Mouse (Mus musculus) brain, embryonic 14.5 days (tissue): ENCODE results near the gene Ubxn6. TPM values are rescaled to one million over a fixed set of nuclear protein-coding genes. Genes with fewer than 3 reads are reported as not detected.

Experiments used
- DNase-seq: peaks from one replicate; pipeline ENCODE4 v3.0.0-alpha.2; 2011; ENCODE audit warnings: low read depth
- CTCF ChIP-seq: fragments of 200-500 bp; IDR thresholded peaks from 2 replicates; pipeline ENCODE4 v1.5.1; 2012; ENCODE audit warnings: inconsistent platforms, mild to moderate bottlenecking, moderate library complexity, borderline replicate concordance; ENCODE audit not compliant: insufficient read depth, insufficient read length; ENCODE audit errors: extremely low read depth
- POLR2A ChIP-seq: fragments of 200-500 bp; IDR thresholded peaks from 2 replicates; pipeline ENCODE4 v1.6.1; 2012; ENCODE audit warnings: mild to moderate bottlenecking, inconsistent platforms, borderline replicate concordance; ENCODE audit not compliant: poor library complexity, insufficient read depth, insufficient read length, severe bottlenecking; ENCODE audit errors: extremely low read depth
- polyA plus RNA-seq: library from polyadenylated mRNA; depleted of rRNA; stranded (reverse); fragments of >200 nt; gene quantifications from 2 replicates; pipeline ENCODE4 v1.2.3, GENCODE M21; 2012; rRNA removed

Ubxn6 gene
- polyA plus RNA-seq, result 110 and 135 TPM in 2 replicates

DNA sequence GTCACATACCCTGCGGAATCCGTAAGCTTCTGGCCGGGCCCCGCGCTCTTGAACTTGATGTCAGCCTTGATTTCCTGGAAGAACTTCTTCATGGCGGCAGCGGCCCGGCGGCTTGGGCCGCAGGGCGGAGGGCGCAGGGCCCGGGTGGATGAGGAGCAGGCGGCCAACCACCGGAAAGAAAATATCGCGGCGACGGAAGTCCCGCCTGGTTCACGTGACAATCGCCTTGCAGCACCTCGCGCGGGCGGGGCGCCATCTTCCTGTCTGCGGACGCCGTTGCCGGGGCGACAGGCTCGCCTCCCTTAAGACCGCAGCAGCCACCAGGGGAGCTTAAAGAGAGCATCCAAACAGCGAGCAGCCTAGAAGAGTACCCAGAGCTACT lies at the start of gene Ubxn6:
Gene Ubxn6 (minus strand): TSS at position 202 of the 382 bp plus-strand sequence.
- TF ChIP-seq CTCF (peak; percentile 41; the same call in 1 of the 2 replicates), POLR2A (peak; percentile 51; the same call in 1 of the 2 replicates)
- DNase-seq, result peak; percentile 99

DNA sequence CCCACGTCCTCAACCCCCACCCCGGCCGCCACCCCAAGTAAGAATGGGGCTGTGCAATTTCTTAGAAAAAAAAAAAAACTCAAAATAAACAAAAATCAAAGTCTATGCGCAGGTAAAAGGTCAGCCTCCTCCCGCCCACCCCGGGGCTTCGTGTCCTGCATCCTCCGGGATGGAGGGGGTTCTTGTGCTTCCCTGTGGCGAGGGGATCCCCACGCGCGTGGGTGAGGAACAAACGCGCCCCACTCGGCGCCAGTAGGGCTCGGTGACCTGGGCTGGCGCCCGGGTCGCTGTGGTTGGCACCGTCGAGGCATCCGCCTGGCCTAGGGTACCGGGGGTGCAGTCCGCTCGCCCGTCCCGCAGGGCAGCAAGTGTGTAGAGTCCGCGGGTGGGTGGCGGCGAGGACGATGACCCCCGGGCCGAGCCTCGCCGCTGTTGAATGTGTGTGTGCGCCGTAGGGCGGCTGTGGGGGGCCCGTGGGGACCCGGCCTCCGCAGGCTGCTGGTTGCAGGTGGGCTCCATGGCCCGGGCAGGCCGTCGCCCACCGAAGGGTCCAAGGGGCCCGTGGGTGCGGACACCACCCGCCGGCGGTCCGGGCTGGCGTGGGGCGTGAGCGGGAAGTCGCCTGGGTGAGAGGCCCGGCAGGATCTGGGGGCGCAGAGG lies 49.0 kb upstream of the Ubxn6 start:
- no peak for TF ChIP-seq CTCF
- TF ChIP-seq POLR2A, result no peak
- DNase-seq, result no peak

DNA sequence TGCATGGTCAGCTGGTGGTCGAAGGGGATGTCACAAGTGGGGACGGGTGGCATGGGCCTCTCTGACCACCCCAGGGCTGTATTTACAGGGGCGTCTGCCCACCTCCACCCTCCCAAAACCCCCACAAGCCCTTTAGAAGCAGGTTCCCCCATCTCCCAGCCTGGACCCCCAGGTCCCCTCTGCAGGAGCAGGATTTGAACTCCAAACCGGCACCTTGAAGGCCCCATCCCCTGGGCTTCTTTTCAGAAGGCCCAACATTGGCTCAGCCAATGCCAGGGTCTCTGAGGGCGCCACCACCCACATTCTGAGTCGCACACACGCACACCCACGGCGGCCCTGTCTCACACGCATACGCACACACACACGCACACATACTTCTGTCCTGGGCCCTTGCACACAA lies 48.3 kb upstream of the Ubxn6 start:
- TF ChIP-seq POLR2A (no peak), CTCF (no peak)
- DNase-seq, result no peak

DNA sequence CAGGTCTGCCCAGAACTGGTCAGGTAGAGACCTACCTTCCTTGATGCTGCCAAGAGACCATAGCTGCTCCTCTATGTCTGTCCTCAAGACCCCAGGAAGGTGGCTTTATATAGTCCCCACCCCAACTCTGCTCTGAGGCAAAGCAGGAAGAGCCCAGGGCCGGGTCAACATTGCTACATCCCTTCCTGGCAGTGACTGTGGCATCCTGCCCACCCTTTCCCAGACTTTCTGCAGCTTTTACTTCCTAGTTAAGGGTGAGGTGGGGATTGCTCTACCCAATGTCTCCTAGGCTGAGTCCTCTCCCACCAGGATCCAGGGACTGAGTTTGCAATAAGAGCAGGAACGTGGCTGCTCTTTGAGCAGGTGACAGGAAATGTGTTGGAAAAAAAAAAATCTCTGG lies 47.0 kb upstream of the Ubxn6 start, which contains the start of gene Lrg1:
Gene Lrg1 (minus strand): TSS at position 176 of the 400 bp plus-strand sequence.
- TF ChIP-seq CTCF, result no peak
- TF ChIP-seq POLR2A, result no peak
- no peak for DNase-seq

DNA sequence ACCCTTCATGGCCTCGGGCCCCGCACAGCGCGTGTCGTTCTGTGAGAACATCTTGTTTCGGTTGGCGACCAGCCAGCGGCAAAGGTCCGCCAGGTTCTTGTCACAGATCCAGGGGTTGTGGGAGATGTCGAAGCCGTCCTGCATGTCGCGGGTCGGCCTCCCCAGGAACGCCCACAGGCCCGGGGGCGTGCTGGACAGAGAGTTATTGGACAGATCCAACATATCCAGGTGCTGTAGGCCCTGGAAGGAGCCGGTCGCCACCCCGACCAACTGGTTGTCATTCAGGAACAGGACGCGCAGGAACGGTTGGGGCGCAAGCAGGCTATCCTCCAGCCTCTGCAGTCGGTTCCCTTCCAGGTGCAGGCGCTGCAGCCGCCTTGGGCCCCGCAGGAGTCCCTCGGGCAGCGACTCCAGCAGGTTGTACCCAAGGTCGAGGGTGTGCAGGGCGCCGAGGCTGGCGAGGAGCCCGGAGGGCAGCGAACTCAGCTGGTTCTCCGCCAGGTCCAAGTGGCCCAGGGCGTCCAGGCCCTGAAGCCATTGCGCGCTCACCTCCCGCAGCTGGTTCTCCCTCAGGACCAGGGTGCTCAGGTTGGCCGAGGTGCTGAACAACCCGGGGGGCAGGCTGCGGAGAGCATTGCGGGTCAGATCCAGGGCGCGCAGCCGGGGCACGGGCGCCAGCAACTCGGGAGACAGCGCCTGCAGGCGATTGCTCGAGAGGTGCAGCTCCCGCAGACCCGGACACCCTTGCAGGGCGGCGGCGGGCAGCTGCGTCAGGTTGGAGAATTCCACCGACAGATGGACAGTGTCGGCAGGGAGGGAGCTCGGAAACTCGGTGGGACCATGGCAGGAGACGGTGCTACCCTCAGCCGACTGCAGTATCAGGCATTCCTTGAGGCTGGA lies 45.4 kb upstream of the Ubxn6 start:
- no peak for DNase-seq
- TF ChIP-seq POLR2A (no peak), CTCF (no peak)

DNA sequence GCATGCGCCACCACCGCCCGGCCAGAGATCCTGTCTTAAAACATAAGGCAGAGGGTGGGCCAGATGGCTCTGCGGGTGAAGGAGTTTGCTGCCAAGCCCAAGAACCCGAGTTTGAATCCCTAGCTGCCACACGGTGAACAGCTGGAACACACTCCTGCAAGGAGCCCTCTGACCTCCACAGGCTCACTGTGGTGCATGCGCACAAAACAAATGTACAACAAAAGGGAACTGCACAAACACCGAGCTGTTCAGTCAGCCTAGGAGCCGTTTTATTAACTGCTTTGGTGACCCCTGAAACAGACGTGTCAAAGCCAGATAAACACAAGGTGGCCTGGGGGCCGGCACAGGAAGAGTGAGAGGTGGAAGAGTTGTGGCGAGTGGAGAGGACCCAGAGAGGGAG lies 44.6 kb upstream of the Ubxn6 start:
- TF ChIP-seq POLR2A (no peak), CTCF (no peak)
- no peak for DNase-seq

DNA sequence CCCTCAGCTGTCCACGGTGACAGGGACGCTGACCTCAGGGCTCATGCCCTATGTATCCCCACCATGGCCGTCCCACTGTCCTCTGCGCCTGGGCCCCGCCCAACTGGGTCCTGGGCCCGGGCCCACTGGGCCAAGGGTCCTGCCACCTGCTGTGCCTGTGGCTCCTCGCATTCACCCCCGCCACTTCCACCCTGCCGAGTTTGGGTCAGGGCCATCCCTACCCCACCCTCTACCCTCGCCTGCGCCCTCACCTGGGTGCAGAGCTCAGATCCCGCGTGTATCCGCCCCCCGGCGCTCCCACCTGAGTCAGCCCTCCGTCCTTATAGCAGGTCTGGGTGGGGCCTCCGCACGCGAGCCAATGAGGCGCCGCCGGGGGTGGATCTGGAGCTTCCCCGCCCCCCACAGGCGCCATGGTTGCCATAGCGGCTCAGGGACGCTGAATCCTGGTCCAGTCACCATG lies 42.5 kb upstream of the Ubxn6 start, which contains the start of gene Plin5:
Gene Plin5 (minus strand): TSS at position 346 of the 460 bp plus-strand sequence.
- peak; percentile 39 for DNase-seq
- TF ChIP-seq CTCF (no peak), POLR2A (no peak)

DNA sequence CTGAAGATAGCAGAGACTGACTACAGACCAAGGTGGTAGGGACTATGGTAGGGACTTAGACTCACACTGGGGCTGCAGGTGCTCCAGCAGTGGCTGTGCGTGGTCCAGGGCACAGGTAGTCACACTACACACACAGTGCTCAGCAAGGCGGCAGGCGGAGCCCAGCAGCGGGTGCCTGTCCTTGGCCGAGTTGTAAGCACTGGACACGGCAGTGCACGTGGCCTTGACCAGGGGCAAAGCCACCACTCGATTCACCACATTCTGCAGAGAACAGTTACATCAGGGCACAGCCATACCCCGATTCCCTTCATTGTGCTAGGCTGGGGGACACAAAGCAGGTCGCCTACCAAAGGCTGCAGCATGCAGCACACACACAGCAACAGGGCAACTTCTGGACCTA lies 41.4 kb upstream of the Ubxn6 start:
- no peak for DNase-seq
- TF ChIP-seq CTCF, result no peak

DNA sequence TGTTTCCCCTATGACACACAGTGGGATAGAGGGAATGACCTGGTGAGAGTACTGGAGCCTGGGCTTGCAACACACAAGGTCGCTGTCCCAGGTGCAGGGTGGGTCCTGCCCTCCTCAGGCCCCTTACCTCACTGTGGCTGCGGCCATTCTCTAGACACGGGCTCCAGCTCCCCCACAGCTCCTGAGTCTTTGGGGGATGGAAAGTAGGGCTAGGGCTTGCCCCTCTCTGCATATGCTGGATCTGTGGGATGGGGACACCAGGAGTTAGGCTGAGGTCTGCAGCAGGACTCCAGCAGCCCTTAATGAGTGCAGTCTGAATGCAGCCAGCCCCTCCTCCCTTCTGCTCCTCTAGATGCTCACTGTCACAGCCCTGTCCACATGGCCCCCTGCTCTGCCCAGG lies 37.9 kb upstream of the Ubxn6 start:
- TF ChIP-seq POLR2A, result no peak
- no peak for TF ChIP-seq CTCF
- DNase-seq, result no peak

DNA sequence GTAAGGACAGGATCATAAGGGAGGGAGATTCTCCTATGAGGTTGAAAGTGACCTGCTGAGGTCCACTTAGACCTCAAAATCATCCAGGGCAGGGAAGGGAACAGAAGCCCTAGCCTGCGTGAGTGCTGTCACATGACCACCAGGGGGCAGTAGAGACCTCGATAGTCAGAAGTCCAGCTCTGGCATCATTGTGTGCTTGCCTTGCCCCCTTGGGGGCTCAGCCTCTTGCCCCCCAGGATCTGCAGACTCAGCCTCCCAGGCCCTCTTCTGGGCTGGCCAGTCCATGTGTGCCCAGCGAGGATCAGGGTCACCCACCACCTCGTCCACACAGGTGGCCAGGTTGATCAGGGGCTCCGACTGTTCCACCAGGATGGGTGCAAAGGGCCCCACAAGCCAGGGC lies 37.0 kb upstream of the Ubxn6 start:
- peak; percentile 81 for DNase-seq
- TF ChIP-seq POLR2A, result no peak
- TF ChIP-seq CTCF, result peak; percentile 89

DNA sequence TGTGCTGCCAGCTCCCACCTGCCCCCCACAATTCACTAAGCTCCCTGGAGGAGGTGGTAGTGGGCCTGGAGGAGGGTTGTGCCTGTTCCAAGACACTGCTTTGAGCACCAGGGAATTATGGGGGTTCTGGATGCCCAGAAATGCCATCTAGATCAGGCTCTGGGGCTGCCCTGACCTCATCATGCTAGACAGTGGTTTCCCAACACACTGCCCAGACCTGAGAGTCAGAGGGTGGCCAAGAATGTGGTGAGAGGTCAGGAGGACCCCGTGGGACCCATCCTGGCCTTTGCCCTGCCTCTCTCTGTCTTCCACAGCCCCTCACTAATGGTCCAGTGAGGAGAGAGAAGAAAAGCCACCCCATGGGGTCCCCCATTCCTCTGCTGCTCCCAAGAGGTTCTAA lies 36.2 kb upstream of the Ubxn6 start:
- no peak for TF ChIP-seq CTCF
- no peak for TF ChIP-seq POLR2A
- DNase-seq, result no peak
